Mouse (Mus musculus) left cerebral cortex, adult 8-10 months (tissue): ENCODE results near the gene Ints4. TPM values are rescaled to one million over a fixed set of nuclear protein-coding genes. Genes with fewer than 3 reads are reported as not detected.

ENCODE experiments used
- DNase-seq, 2 experiments: peaks; one replicate each; pipeline ENCODE4 v3.0.0; 2022; ENCODE audit warnings: low spot score in 2 of 2
- total RNA-seq, 4 experiments: library from RNA; stranded (reverse); gene quantifications; 2 replicates each; pipeline ENCODE4 v1.2.4; 2022

Ints4 gene
- total RNA-seq, 4 experiments from 2014 or later = 26.8 to 41.5 (median 33.1) TPM

DNA sequence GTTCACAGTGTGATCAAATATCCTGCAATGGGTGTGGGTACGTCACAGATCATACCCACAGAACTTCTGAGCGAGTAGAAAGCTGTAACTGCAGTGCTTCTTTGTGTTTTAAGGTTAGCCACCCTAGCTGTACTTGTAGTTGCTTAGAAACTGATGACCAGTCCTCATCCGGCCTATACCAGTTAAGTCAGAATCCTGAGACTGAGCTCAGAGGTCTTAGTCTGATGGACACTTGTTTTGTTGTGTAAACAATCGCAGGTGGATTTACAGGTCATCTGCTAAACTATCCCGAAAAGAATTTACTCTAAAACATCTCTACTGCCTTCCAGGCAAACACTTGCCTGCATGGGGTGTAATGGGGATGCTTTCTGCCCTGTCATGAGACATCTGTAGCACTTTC, 55.8 kb downstream of the Ints4 start:
- no peak for DNase-seq

DNA sequence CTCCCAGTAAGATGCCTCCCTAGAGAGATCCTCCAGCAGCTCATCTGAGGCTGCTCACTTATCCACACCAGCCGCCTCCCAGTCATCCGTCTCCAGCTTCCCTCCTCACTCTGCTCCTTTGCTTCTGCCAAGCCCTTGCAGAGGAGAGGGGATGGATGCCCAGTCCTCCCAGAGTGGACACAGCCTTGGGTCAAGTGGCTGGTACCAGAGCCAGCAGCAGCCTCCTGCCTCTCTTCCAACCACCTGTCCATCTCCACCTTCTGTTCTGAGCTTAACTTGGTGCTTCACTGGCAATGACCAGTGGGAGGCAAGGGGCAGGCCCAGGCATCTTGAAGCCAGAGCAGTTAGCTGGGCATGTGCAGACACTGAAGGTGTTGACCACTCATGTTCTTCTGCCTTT, 65.7 kb downstream of the Ints4 start:
- DNase-seq = no peak

DNA sequence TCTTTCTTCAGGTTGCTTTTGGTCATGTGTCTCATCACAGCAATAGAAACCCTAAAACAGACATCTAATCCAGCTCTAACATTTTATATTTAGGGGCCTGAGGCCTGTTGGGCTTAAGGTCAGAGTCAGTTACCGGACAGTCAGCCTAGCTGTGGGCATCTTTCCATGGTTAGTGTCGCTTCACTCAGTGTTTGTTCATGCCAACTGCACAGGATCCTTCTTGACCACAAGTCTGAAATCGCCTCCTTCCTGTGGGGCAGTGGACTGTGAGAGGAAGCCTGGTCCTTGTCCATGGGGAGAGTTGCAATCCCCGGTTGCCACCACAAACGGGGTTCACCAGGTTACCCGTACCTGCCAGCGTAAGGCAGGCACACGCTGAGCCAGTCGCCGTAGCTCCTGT, 68.5 kb downstream of the Ints4 start:
- DNase-seq = no peak

DNA sequence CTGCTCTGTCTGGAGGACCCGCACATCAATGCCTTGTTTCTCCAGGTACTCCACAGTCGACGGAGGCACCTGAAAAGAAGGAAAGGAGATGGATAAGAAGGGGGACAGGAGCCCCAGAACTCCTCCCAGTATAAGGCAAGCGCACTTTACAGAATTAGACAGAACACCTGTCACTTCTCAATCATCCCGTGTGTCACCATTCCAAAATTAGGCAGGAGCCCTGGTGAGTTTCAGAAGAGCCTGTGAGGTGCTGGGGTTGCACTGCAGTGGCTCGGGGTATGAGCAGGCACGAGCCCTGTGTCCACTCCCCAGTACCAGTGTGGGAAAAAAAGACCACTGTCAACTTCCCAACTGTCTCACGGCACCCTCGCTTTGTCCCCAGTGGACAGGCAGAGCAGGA, 69.9 kb downstream of the Ints4 start:
- DNase-seq = no peak

DNA sequence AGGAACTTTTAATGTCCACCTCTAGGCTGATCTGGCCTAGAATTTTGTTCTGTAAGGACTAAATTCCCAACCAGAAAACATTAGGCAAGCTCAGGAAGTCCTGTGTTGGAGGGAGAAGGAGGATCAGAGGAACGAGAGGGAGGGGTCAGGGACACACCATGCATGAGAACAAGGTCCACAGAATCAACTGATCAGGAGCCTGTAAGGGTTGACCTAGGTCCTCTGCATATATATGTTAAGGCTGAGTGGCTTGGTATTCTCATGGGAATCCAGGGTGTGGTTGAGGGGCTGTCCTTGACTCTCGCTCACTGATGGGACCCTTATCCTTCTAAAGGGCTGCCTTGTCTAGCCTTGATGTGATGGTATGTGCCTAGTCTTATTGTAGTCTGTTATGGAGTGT, 82.8 kb downstream of the Ints4 start:
- DNase-seq = no peak

DNA sequence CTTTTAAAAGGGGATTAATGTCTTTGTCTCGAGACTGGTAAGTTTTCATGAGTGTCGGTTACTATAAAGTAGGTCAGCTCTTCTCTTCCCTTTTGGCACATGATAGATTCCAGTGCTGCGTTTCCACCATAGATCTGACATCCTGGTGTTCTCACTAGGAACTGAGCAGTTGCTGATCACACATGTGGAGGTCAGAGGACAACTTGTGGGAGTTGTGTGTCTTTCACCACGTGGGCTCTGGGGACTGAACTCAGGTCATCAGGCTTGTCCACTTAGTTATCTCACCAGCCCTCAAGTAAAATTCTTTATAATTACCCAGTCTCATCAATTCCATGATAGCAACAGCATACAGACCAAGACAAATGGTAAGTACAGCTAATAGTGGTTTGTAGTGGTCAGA, 88.6 kb downstream of the Ints4 start:
- DNase-seq = no peak

DNA sequence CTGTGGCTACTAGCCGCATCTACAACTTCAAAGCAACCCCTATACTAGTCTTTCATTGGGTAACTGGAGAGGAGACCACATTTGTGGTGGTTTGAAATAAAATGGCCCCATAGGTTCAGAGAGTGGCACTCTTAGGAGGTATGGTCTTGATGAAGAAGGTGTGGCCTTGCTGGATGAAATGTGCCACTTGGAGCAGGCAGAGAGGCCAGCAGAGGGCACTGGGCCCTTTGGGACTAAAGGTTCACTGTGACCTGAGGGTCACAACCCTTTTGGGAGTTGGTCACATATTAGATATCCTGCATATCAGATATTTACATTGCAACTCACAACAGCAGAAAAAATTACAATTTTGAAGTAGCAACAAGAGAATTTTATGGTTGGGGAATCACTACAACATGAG, 89.6 kb downstream of the Ints4 start:
- DNase-seq = no peak

DNA sequence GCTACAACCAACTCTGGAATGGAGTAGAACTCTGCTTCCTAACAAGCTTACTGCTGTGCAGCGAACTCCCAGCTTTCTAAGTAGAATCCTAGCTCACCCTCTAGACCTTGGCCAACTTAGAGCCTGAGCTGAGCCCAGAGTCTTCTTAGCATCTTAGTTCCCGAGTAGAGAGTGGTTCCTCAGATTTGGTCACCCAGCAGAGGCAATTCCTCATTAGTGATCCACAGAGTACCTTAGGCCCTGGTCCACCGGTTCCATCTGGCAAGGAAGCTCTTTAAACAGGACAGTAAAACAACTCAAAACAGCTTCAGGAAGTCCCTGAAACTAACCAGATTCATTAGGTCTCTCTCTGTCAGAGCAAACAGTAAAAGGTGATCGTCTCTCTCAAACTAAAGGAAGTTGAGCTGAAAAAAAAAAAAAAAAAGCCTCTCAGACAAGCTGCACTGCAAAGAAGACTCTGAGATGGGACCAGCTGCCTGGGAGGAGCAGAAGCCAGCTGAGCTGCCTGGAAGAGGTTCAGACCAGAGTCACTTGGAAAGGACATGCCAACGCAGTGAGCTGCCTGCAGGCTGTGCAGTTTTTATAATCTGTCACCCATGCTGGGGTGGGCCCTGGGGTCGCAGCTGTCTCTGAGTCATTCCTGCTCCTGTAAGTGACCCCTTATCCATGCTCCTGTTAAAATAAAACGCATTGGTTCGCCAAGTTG, 97.8 kb downstream of the Ints4 start:
- DNase-seq = peak in 1 of 2 experiments; percentile 31

DNA sequence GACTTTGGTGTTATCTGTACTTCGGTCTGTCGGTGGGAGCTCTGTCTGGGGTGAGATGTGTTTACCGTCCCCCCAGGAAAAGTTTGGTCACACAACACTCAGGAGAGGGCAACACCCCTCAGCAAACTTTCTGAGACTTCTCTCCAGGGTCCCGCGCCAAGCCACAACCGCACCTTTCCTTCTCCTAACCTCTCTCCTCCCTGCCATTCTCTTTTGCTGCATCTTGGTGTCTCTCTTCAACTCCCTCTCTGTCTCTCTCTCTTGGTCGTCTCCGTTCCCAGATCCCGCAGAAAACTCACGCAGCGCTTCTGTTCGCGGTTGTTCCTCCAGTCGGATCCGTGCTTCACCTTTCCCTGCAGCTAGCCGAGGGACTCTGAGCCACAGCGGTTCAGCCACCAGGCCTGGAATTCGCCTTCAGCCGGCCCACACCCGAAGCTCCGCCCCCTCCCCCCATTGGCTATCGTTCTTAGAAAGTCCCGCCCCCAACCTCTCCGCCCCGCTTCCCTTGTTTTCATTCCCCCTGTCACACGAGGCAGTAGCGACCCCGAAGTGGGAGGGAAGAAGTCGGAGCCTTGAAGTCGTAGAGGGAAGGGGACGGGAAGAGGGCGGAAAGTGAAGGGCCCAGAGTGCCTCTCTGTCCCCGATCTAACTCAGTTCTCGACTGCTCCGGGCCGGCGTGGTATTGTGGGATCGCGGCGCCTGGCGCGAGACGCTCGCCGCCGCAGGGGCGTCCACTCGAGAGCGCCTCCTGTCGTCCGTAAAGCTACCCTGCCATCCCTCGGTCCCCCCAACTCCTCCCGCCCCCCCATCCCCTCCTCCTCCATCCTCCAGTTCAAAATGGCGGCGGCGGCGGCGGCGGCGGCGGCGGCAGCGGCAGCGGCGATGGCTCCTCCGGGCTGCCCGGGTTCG, 98.6 kb downstream of the Ints4 start, which contains the start of the genes Aamdc and Rsf1:
TSS of gene Aamdc (minus strand) at position 431 of the 909 bp plus-strand sequence.
TSS of gene Rsf1 (plus strand) at position 823 of the 909 bp plus-strand sequence.
- peak; percentile 85 to 95 for DNase-seq

DNA sequence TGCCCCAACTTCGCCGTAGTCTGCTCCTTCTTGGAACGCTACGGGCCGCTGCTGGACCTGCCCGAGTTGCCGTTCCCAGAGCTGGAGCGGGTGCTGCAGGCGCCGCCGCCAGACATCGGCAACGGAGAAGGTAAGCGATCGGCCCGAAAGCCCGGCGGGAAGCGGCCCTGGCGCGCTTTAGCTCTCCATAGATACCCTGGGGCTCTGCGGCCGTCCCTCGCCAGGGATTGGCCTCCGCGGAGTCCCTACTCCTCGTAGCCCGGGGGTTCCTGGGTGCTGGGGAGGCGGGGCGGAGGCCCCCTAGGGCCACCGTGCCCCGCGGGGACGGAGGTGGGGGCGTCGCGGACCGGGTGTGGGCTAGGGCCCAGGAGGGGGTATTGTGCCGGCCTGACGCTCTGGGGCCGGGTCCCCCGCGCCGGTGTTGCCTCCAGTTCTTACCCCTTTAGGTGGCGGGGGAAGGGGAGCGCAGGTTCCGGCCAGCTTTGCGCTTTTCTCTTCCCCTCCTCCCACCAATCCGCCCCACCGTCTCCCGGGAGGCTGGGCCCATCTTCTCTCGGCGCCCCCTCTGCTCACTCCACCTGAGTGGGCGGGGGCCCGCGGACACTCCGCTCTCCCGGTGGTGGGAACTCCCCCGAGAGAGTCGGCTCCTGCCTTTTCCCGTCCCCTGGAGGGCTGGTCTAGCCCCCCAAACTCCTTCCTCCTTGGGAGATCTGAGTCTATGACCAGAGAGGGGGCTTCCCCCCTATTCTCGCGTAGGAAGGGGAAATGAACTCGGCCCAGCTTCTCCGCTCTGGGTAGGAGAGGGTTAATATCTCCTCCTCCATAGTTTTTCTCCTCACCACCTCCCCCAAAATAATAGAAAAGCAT, 99.5 kb downstream of the Ints4 start:
- peak; percentile 37 to 48 for DNase-seq

DNA sequence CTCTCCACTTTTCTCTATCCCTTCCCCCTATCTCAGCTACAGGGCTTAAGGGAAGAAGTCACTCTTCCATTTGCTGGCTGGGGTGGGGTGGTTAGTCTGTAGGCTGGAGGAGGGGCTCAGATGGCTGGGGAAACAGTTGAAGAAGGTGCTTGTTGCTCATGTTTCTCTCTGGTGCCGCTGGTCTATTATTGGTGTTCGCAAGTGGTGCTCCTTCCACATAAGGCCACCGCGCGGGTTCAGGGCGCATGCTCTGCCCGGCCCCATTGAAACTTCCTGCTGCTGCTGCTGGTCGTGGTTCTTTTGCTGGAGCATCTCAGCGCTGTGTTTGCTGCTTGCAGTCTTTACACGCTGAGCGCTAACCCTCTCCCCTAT, 100.1 kb downstream of the Ints4 start:
- peak; percentile 72 to 73 for DNase-seq

DNA sequence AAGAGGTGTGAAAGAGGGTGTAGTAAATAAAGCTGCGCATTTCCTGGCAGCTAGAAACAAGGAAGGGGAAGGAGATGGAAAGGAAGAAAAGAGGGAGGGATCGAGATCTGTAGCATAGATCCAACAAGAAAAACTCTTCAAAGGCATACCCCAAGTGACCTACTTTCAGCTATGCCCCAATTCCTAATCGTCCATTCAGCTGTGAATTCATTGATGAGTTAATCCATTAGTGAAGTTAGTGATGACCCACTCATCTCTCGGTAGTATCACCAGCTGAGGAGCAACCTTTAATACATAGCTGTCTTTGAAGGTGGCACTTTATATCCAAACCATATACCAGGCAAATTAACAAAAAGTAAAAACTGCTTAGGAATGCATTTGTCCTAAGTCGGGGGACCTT, 107.8 kb downstream of the Ints4 start:
- DNase-seq = no peak

DNA sequence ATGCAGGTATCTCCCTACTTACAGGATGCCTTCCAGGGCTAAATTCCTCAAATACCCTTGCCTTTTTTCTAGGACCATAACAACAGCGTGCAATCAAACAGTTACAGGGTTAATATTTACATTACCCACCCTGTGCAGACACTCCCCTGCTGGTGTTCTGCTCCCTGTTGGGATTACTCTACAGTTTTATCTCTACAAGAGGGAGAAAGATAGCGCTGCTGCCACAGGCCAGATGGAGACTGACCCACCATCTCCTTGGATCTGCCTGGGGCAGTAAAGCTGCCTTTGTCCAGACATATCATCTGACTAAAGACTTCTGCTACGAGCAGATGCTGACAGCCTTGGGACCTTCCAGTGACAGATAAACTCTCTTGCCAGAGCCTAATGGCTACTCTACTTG, 109.7 kb downstream of the Ints4 start:
- no peak for DNase-seq

Other genes with a start within 250 kb of the Ints4 start
- gene Usp35, start 148.9 kb upstream of the Ints4 start, total RNA-seq = 10 to 100 TPM; 19.3 to 25.4 (median 22.6) TPM
- gene Kctd21, start 148.6 kb upstream of the Ints4 start, total RNA-seq = 10 to 100 TPM; 11.9 to 14.0 (median 12.5) TPM
- gene Alg8, start 109.3 kb upstream of the Ints4 start, total RNA-seq = 10 to 100 TPM in 2 of 4 experiments, 1 to 10 TPM in 2; 7.9 to 13.3 (median 11.2) TPM
- gene Ndufc2, start 81.0 kb upstream of the Ints4 start, total RNA-seq = 100 to 1,000 TPM; 222 to 234 (median 229) TPM
- gene Thrsp, start 63.2 kb upstream of the Ints4 start, total RNA-seq = 10 to 100 TPM; 17.6 to 27.1 (median 20.5) TPM
- 1 to 10 TPM; 4.3 to 4.5 (median 4.4) TPM for gene Kctd14, start 29.6 kb upstream of the Ints4 start, total RNA-seq
- gene Aamdc, start 98.5 kb downstream of the Ints4 start, total RNA-seq = 10 to 100 TPM; 34.5 to 41.7 (median 36.6) TPM
- gene Rsf1, start 98.9 kb downstream of the Ints4 start, total RNA-seq = 10 to 100 TPM; 42.3 to 50.3 (median 43.6) TPM
- gene Clns1a, start 215.7 kb downstream of the Ints4 start, total RNA-seq = 10 to 100 TPM; 74.0 to 85.4 (median 80.9) TPM